Mouse (Mus musculus): Measurements from ENCODE around the gene Gm47995. TPM values are rescaled to one million over a fixed set of nuclear protein-coding genes. Genes with fewer than 3 reads are reported as not detected.
A peak's percentile ranks its signal among the peaks of the same experiment; 100 is the strongest.

Gene Gm47995
- polyA plus RNA-seq, 1 experiment = 1.3 TPM

DNA sequence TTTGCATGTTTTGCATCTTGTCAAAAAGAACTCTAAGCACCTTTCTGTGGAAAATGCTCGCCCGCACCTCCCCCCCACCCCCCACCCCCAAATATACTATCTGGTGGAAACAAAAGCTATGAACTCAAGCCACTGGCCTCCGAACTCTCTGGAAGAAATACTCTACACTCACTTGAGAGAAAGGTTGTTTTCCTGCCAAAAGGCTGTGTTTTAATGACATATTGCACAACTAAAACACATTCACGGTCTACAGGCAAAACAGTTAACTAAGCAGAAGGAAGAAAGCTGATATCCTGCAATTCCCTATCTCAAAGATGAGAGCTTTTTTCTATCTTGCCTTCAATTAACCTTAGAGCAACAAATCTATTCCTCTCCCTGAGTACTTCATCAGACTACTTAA lies 45.1 kb downstream of the Gm47995 start:
- Histone ChIP-seq H3K4me3 (ENCODE audit: control insufficient read depth, low read depth, low read length) (no peak overlapping the region), H3K4me1 (ENCODE audit: control insufficient read depth, insufficient read depth, low read length) (peaks cover 9% of the 10 kb centered on the region), H3K36me3 (ENCODE audit: control insufficient read depth, insufficient read depth, low read length) (no peaks in the 10 kb centered on the region), H3K27me3 (ENCODE audit: control insufficient read depth, insufficient read depth, low read length) (no peaks in the 10 kb centered on the region), H3K27ac (ENCODE audit: control insufficient read depth, insufficient read depth, low read depth, low read length) (no peak overlapping the region)
- no peak for TF ChIP-seq CTCF (IDR thresholded peaks at IDR 0.05; ENCODE audit: control insufficient read depth, insufficient read depth, insufficient replicate concordance, low read depth, low read length)
- no peak for TF ChIP-seq POLR2A (IDR thresholded peaks at IDR 0.05; ENCODE audit: control insufficient read depth, low read depth, low read length)

DNA sequence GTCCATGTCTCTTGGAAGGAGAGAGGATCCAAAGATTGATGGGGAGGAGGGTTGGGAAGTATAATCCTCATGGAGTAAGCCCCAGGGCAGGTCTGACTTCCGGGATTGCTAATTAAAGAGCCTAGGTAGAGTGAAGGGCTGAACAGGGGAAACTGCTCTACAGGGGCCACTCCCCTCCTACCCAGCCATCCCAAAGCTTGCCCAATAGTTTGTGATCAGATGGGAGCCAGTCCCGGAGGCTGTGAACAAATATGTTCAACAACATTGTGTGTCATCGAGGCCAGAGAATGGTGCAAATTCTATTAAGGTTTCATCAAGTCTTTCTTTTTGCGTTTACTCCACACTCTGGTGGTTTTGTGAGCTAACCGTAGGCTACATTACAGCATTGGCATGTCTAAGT lies 45.8 kb downstream of the Gm47995 start:
- Histone ChIP-seq H3K4me3 (ENCODE audit: control insufficient read depth, low read depth, low read length) (no peak overlapping the region), H3K27me3 (ENCODE audit: control insufficient read depth, insufficient read depth, low read length) (no peaks in the 10 kb centered on the region), H3K36me3 (ENCODE audit: control insufficient read depth, insufficient read depth, low read length) (no peaks in the 10 kb centered on the region), H3K27ac (ENCODE audit: control insufficient read depth, insufficient read depth, low read depth, low read length) (no peak overlapping the region), H3K4me1 (ENCODE audit: control insufficient read depth, insufficient read depth, low read length) (peaks cover 9% of the 10 kb centered on the region)
- no peak for TF ChIP-seq POLR2A (IDR thresholded peaks at IDR 0.05; ENCODE audit: control insufficient read depth, low read depth, low read length)
- no peak for TF ChIP-seq CTCF (IDR thresholded peaks at IDR 0.05; ENCODE audit: control insufficient read depth, insufficient read depth, insufficient replicate concordance, low read depth, low read length)

DNA sequence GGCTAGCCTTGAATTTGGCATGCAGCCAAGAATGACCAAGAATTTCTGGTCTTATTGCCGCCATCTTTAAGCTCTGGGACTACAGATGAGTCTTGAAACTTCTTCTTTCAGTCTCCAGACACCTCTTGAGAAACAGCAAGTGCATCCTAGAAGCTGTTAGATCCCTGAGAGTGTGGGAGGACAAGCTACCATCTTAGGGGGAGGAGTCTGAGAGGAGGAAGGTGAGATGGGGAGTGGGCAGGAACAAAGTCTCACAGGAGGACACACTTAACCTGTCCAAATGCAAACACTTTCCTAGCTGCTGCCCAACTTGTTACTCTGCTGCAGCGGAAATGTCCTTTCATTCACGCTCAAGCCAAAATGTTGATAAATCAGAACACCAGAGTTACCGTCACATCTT lies 46.5 kb downstream of the Gm47995 start:
- no peak for TF ChIP-seq CTCF (IDR thresholded peaks at IDR 0.05; ENCODE audit: control insufficient read depth, insufficient read depth, insufficient replicate concordance, low read depth, low read length)
- TF ChIP-seq POLR2A (IDR thresholded peaks at IDR 0.05; ENCODE audit: control insufficient read depth, low read depth, low read length) = no peak
- no peak overlapping the region for H3K27ac ChIP-seq (ENCODE audit: control insufficient read depth, insufficient read depth, low read depth, low read length)
- H3K27me3 ChIP-seq (ENCODE audit: control insufficient read depth, insufficient read depth, low read length) = no peaks in the 10 kb centered on the region
- no peaks in the 10 kb centered on the region for H3K36me3 ChIP-seq (ENCODE audit: control insufficient read depth, insufficient read depth, low read length)
- H3K4me1 ChIP-seq (ENCODE audit: control insufficient read depth, insufficient read depth, low read length) = peaks cover 9% of the 10 kb centered on the region
- H3K4me3 ChIP-seq (ENCODE audit: control insufficient read depth, low read depth, low read length) = peak overlapping the region; percentile 52

DNA sequence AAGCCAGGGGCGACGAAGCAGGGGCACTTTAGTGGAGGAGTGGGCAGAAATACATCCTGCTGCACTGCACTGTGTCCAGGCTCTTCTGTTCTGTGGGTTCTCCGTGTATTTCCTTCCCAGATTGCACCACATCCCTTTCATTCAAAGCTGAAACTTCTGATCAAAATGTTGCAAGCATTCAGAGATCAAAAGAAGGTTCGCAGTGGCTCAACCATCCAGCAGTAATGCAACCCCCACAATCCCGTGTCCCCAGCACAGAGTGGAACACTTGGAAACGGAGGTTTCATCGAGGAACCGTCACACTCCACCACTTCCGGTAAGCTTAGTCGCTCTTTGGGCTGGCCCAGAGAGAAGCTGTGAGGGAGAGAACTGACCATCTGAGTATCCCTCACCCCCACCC lies 46.9 kb downstream of the Gm47995 start:
- TF ChIP-seq CTCF (IDR thresholded peaks at IDR 0.05; ENCODE audit: control insufficient read depth, insufficient read depth, insufficient replicate concordance, low read depth, low read length) (no peak), POLR2A (IDR thresholded peaks at IDR 0.05; ENCODE audit: control insufficient read depth, low read depth, low read length) (no peak)
- Histone ChIP-seq H3K4me1 (ENCODE audit: control insufficient read depth, insufficient read depth, low read length) (peaks cover 9% of the 10 kb centered on the region), H3K36me3 (ENCODE audit: control insufficient read depth, insufficient read depth, low read length) (no peaks in the 10 kb centered on the region), H3K27me3 (ENCODE audit: control insufficient read depth, insufficient read depth, low read length) (no peaks in the 10 kb centered on the region), H3K27ac (ENCODE audit: control insufficient read depth, insufficient read depth, low read depth, low read length) (no peak overlapping the region), H3K4me3 (ENCODE audit: control insufficient read depth, low read depth, low read length) (peak overlapping the region; percentile 52)

DNA sequence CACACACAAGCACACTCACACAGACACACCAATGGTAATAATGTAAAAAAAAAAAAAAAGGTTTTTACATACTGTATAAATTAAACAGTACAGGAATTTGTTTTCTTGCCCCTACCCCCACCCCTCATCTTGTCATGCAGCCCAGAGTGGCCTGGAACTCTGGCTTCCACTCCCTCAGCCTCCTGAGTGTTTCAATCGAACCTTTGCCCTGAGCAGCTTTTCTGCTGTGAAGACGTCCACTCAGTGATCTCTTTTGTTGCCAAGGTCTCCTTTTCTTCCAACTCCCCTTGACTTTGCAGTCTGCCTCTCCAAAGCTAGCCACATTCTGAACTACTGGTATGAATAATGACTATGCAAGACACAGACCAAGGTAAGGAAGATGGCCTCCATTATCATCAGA lies 47.6 kb downstream of the Gm47995 start:
- Histone ChIP-seq H3K4me3 (ENCODE audit: control insufficient read depth, low read depth, low read length) (no peak overlapping the region), H3K36me3 (ENCODE audit: control insufficient read depth, insufficient read depth, low read length) (no peaks in the 10 kb centered on the region), H3K27ac (ENCODE audit: control insufficient read depth, insufficient read depth, low read depth, low read length) (no peak overlapping the region), H3K27me3 (ENCODE audit: control insufficient read depth, insufficient read depth, low read length) (no peaks in the 10 kb centered on the region), H3K4me1 (ENCODE audit: control insufficient read depth, insufficient read depth, low read length) (peaks cover 10% of the 10 kb centered on the region)
- TF ChIP-seq CTCF (IDR thresholded peaks at IDR 0.05; ENCODE audit: control insufficient read depth, insufficient read depth, insufficient replicate concordance, low read depth, low read length) (no peak), POLR2A (IDR thresholded peaks at IDR 0.05; ENCODE audit: control insufficient read depth, low read depth, low read length) (no peak)

Other genes starting within 250 kb of the Gm47995 start
- gene Hmcn1, start 205.0 kb upstream of the Gm47995 start, polyA plus RNA-seq (2012; rRNA removed) = 0.84 and 1.8 TPM in 2 replicates
- gene Gm47985, start 15.9 kb upstream of the Gm47995 start, polyA plus RNA-seq (2012; rRNA removed) = 2.2 TPM in 2 replicates
- gene Gm8947, start 6.1 kb upstream of the Gm47995 start, polyA plus RNA-seq (2012; rRNA removed) = 0.17 and 0.26 TPM in 2 replicates
- 0.12 TPM in 1 of 2 replicates, not detected in the other for gene 3110040M04Rik, start 5.7 kb downstream of the Gm47995 start, polyA plus RNA-seq (2012; rRNA removed)
- gene Gm47996, start 11.7 kb downstream of the Gm47995 start, polyA plus RNA-seq (2012; rRNA removed) = 0.41 TPM in 1 of 2 replicates, not detected in the other
- 53.7 and 73.0 TPM in 2 replicates for gene Ivns1abp, start 146.0 kb downstream of the Gm47995 start, polyA plus RNA-seq (2012; rRNA removed)
- 21.2 and 29.0 TPM in 2 replicates for gene Swt1, start 230.0 kb downstream of the Gm47995 start, polyA plus RNA-seq (2012; rRNA removed)
- gene Trmt1l, start 230.1 kb downstream of the Gm47995 start, polyA plus RNA-seq (2012; rRNA removed) = 14.0 and 14.7 TPM in 2 replicates